Mouse (Mus musculus) kidney, adult 2 months (tissue): ENCODE measurements around the gene Blm.

Experiments
- CTCF ChIP-seq: fragments of 200-500 bp; conservative IDR thresholded peaks from 2 replicates; pipeline ENCODE4 v1.5.1; 2011; ENCODE audit warnings: low read depth, mild to moderate bottlenecking, control low read depth, low read length, moderate library complexity, mixed read lengths; ENCODE audit not compliant: insufficient read depth, insufficient read length
- POLR2A ChIP-seq: fragments of 200-500 bp; IDR thresholded peaks from one replicate; pipeline ENCODE4 v1.6.1; 2011; ENCODE audit warnings: low read depth, low read length, control low read depth

- TF ChIP-seq CTCF (no peak), POLR2A (no peak)
Measured at GRCm38 (mm10) chr7:80512408-80513085, 22.4 kb downstream of the Blm start.
